ENCODE assay signal across 7 mouse cellular contexts in genomic region chr2:152951850-152952720, GRCm38 (mm10). TPM values are rescaled to one million over a fixed set of nuclear protein-coding genes. Genes with fewer than 3 reads are reported as not detected.
DNase-seq lines count a peak whose midpoint lies in the region; ATAC-seq lines count a peak whose summit lies in the region.

No protein-coding gene starts in this region.

- peak; percentile 24 for ATAC-seq in neural tube, embryonic 11.5 days (ENCODE audit: insufficient read depth, low FRiP score, low TSS enrichment)
- 0 out of 2 replicates have a peak, but pooled peaks have one; percentile 2 for ATAC-seq in forebrain, embryonic 13.5 days
- no peak for ATAC-seq in limb, embryonic 15.5 days (ENCODE audit: insufficient number of reproducible peaks, low FRiP score, low TSS enrichment, low read depth)

- 0 out of 2 replicates have a peak overlapping the region, but pooled peaks have one; percentile 34 for H3K27ac ChIP-seq in neural tube, embryonic 11.5 days (ENCODE audit: low read depth, low read length)
- peak overlapping the region; percentile 44 for H3K27ac ChIP-seq in forebrain, embryonic 13.5 days
- no peak overlapping the region for H3K27ac ChIP-seq in limb, embryonic 15.5 days

- peaks cover 19% of the 10 kb centered on the region for H3K27me3 ChIP-seq in neural tube, embryonic 11.5 days (ENCODE audit: control insufficient read depth, insufficient read depth, low read length)
- peaks cover 42% of the 10 kb centered on the region for H3K27me3 ChIP-seq in forebrain, embryonic 13.5 days
- H3K27me3 ChIP-seq in limb, embryonic 15.5 days = peaks cover 62% of the 10 kb centered on the region

- H3K4me2 ChIP-seq in neural tube, embryonic 11.5 days (ENCODE audit: low read depth) = peak overlapping the region; percentile 95
- H3K4me2 ChIP-seq in forebrain, embryonic 13.5 days = peak overlapping the region; percentile 97
- peak overlapping the region; percentile 96 for H3K4me2 ChIP-seq in limb, embryonic 15.5 days

- no peaks in the 10 kb centered on the region; the same call in 1 of the 2 replicates for H3K4me1 ChIP-seq in neural tube, embryonic 11.5 days (ENCODE audit: control insufficient read depth, insufficient read depth, low read length)
- peaks cover 14% of the 10 kb centered on the region for H3K4me1 ChIP-seq in forebrain, embryonic 13.5 days
- peaks cover 13% of the 10 kb centered on the region for H3K4me1 ChIP-seq in limb, embryonic 15.5 days

- no peaks in the 10 kb centered on the region for H3K9me3 ChIP-seq in neural tube, embryonic 11.5 days (ENCODE audit: control insufficient read depth, low read length)
- no peaks in the 10 kb centered on the region for H3K9me3 ChIP-seq in forebrain, embryonic 13.5 days (replicated peaks)
- no peaks in the 10 kb centered on the region for H3K9me3 ChIP-seq in limb, embryonic 15.5 days

- H3K36me3 ChIP-seq in neural tube, embryonic 11.5 days (ENCODE audit: control insufficient read depth, insufficient read depth, low read length) = no peaks in the 10 kb centered on the region
- no peaks in the 10 kb centered on the region for H3K36me3 ChIP-seq in forebrain, embryonic 13.5 days (ENCODE audit: poor library complexity, severe bottlenecking)
- H3K36me3 ChIP-seq in limb, embryonic 15.5 days = no peaks in the 10 kb centered on the region

- H3K4me3 ChIP-seq in neural tube, embryonic 11.5 days (ENCODE audit: low read depth, low read length) = peak overlapping the region; percentile 67
- peak overlapping the region; percentile 65 for H3K4me3 ChIP-seq in forebrain, embryonic 13.5 days
- peak overlapping the region; percentile 58 for H3K4me3 ChIP-seq in limb, embryonic 15.5 days

- DNase-seq in neural tube, embryonic 11.5 days (ENCODE audit: low spot score) = peak; percentile 55
- DNase-seq in neural tube, embryonic 10.5 days (ENCODE audit: extremely low spot score, low spot score) = no peak
- peak; percentile 63 for DNase-seq in testis, postnatal 14 days (ENCODE audit: low spot score)
- DNase-seq in adipocyte (ENCODE audit: low spot score) = no peak
- DNase-seq in frontal cortex, postnatal 25 days (ENCODE audit: low spot score in 2 of 2) = no peak

- WGBS in neural tube, embryonic 11.5 days = 12% methylated on average over 13 of the region's 13 CpGs
- WGBS in forebrain, embryonic 13.5 days = 13% methylated on average over 13 of the region's 13 CpGs
- 22% methylated on average over 13 of the region's 13 CpGs for WGBS in limb, embryonic 15.5 days

- peak overlapping the region; percentile 79 for H3K9ac ChIP-seq in neural tube, embryonic 11.5 days (ENCODE audit: low read length)
- H3K9ac ChIP-seq in forebrain, embryonic 13.5 days = peak overlapping the region; percentile 86
- H3K9ac ChIP-seq in limb, embryonic 15.5 days = peak overlapping the region; percentile 41; the same call in 1 of the 2 replicates

RNA-seq across cellular contexts. Expression of gene Dusp15, which starts 0.6 kb away (rescaled TPM):
- polyA plus RNA-seq in neural tube, embryonic 11.5 days (2014; fragmentation: Nextera tagmentation; extraction: Ambion mirVana) = 1.4 TPM in 2 replicates
- 2.5 and 4.1 TPM in 2 replicates for polyA plus RNA-seq in forebrain, embryonic 13.5 days (2015; fragmentation: Nextera tagmentation; extraction: Ambion mirVana)
- 0.36 and 0.38 TPM in 2 replicates for polyA plus RNA-seq in limb, embryonic 15.5 days (2015; fragmentation: Nextera tagmentation; extraction: Ambion mirVana)

RNA-seq across cellular contexts. Expression of gene Ttll9, which starts 10.2 kb away (rescaled TPM):
- polyA plus RNA-seq in neural tube, embryonic 11.5 days (2014; fragmentation: Nextera tagmentation; extraction: Ambion mirVana) = 1.6 and 1.7 TPM in 2 replicates
- polyA plus RNA-seq in forebrain, embryonic 13.5 days (2015; fragmentation: Nextera tagmentation; extraction: Ambion mirVana) = 1.7 and 1.8 TPM in 2 replicates
- 0.15 and 0.52 TPM in 2 replicates for polyA plus RNA-seq in limb, embryonic 15.5 days (2015; fragmentation: Nextera tagmentation; extraction: Ambion mirVana)

RNA-seq across cellular contexts. Expression of gene Foxs1, which starts 19.1 kb away (rescaled TPM):
- polyA plus RNA-seq in neural tube, embryonic 11.5 days (2014; fragmentation: Nextera tagmentation; extraction: Ambion mirVana) = 0.46 and 1.2 TPM in 2 replicates
- polyA plus RNA-seq in forebrain, embryonic 13.5 days (2015; fragmentation: Nextera tagmentation; extraction: Ambion mirVana) = 2.7 and 2.9 TPM in 2 replicates
- polyA plus RNA-seq in limb, embryonic 15.5 days (2015; fragmentation: Nextera tagmentation; extraction: Ambion mirVana) = 3.5 and 5.9 TPM in 2 replicates

RNA-seq across cellular contexts. Expression of gene Mylk2, which starts 40.9 kb away (rescaled TPM):
- not detected in 2 replicates for polyA plus RNA-seq in neural tube, embryonic 11.5 days (2014; fragmentation: Nextera tagmentation; extraction: Ambion mirVana)
- polyA plus RNA-seq in forebrain, embryonic 13.5 days (2015; fragmentation: Nextera tagmentation; extraction: Ambion mirVana) = not detected in 2 replicates
- 0.90 and 4.2 TPM in 2 replicates for polyA plus RNA-seq in limb, embryonic 15.5 days (2015; fragmentation: Nextera tagmentation; extraction: Ambion mirVana)

Comparison
In these comparisons a context has a peak if more than half of its experiments do, and no peak if none do; other contexts are left out.
1. DNase-seq: peak in neural tube, embryonic 11.5 days (single experiment) and testis, postnatal 14 days (single experiment); none in neural tube, embryonic 10.5 days (single experiment), adipocyte (single experiment) and frontal cortex, postnatal 25 days (0 of 2).
2. Peak in every context shown above with its lines, with median percentiles within 50 percentile points of each other: H3K4me2 ChIP-seq, H3K4me3 ChIP-seq and H3K9ac ChIP-seq.